31 mouse cellular contexts compared by ENCODE assay signal in genomic region chr17:32201086-32201485, GRCm38 (mm10). TPM values are rescaled to one million over a fixed set of nuclear protein-coding genes. Genes with fewer than 3 reads are reported as not detected.
DNase-seq lines count a peak whose midpoint lies in the region; ATAC-seq and TF ChIP-seq lines count a peak whose summit lies in the region.
"Had no signal": no experiment of that assay in that cellular context is flagged by ENCODE, and none has a peak within 500 bp of the region (broad histone marks: within the 10 kb centered on the region; RNA-seq: fewer than 3 reads in every experiment).

No protein-coding gene starts in this region.

- H3K9me3 ChIP-seq in liver, embryonic 12.5 days (replicated peaks), result no peaks in the 10 kb centered on the region
- no peaks in the 10 kb centered on the region for H3K9me3 ChIP-seq in liver, postnatal 0 days (ENCODE audit: low read length)
- H3K9me3 ChIP-seq: hindbrain, embryonic 10.5 days; kidney, embryonic 15.5 days; limb, embryonic 15.5 days; liver, embryonic 15.5 days; midbrain, embryonic 13.5 days; neural tube, embryonic 13.5 days had no signal

- TF ChIP-seq EP300 in liver, postnatal 0 days (IDR thresholded peaks at IDR 0.05; ENCODE audit: low read depth), result no peak

- 77% methylated on average over 5 of the region's 5 CpGs for WGBS in liver, embryonic 12.5 days (ENCODE audit: insufficient replicate concordance)
- 78% methylated on average over 5 of the region's 5 CpGs for WGBS in liver, postnatal 0 days (ENCODE audit: insufficient replicate concordance)
- 31% methylated on average over 5 of the region's 5 CpGs for WGBS in thymus, adult 2 months

- ATAC-seq in CD4-positive, CD25-positive, alpha-beta regulatory T cell, adult 4 months, result no peak
- 0 out of 2 replicates have a peak, but pooled peaks have one; percentile 14 for ATAC-seq in liver, embryonic 12.5 days
- ATAC-seq in liver, postnatal 0 days, result no peak
- ATAC-seq in megakaryocyte-erythroid progenitor cell, adult 5-6 weeks (replicated peaks; ENCODE audit: low FRiP score, low TSS enrichment, poor library complexity, severe bottlenecking), result no peak
- ATAC-seq: activated CD4-positive, CD25-positive, alpha-beta regulatory T cell, adult 4 months; hindbrain, postnatal 0 days; intestine, postnatal 0 days; lung, postnatal 0 days; midbrain, embryonic 13.5 days had no signal

- no peak for TF ChIP-seq CTCF in liver, postnatal 0 days (IDR thresholded peaks at IDR 0.05; ENCODE audit: low read depth)
- no peak for TF ChIP-seq CTCF in thymus, adult 2 months (IDR thresholded peaks at IDR 0.05; ENCODE audit: borderline replicate concordance, control insufficient read depth, extremely low read depth, insufficient read depth, low read length, poor library complexity)

- TF ChIP-seq POLR2A in thymus, adult 2 months (IDR thresholded peaks at IDR 0.05; ENCODE audit: control insufficient read depth, extremely low read depth, insufficient read depth, low read length, poor library complexity), result no peak

- DNase-seq in CD4-positive, CD25-positive, alpha-beta regulatory T cell, adult 2 months (ENCODE audit: low read depth, low spot score), result peak; percentile 54
- no peak for DNase-seq in liver, postnatal 0 days
- peak; percentile 54 for DNase-seq in thymus, adult 2 months
- peak; percentile 83 for DNase-seq in thymus, postnatal 4 days
- DNase-seq in layer of hippocampus, postnatal 10 days (ENCODE audit: low spot score in 2 of 2), result no peak
- DNase-seq: adrenal gland, adult 8-10 months; cerebellum, postnatal 10 days; heart, postnatal 10 days; kidney, postnatal 4 days; layer of hippocampus, adult 9-11 months; retina, postnatal 1 day; right cerebral cortex, postnatal 25 days; spleen, adult 18-20 months had no signal

- H3K4me2 ChIP-seq in liver, embryonic 12.5 days, result no peak overlapping the region
- H3K4me2 ChIP-seq in liver, postnatal 0 days (ENCODE audit: low read depth, low read length), result no peak overlapping the region
- H3K4me2 ChIP-seq: heart, embryonic 11.5 days; kidney, embryonic 15.5 days; limb, embryonic 15.5 days; liver, embryonic 15.5 days; midbrain, embryonic 13.5 days; neural tube, embryonic 13.5 days had no signal

- no peak overlapping the region for H3K4me3 ChIP-seq in liver, embryonic 12.5 days
- no peak overlapping the region for H3K4me3 ChIP-seq in liver, postnatal 0 days (ENCODE audit: low read depth, low read length)
- no peak overlapping the region for H3K4me3 ChIP-seq in thymus, adult 2 months (ENCODE audit: control insufficient read depth, insufficient read depth, low read length)
- H3K4me3 ChIP-seq: hindbrain, embryonic 10.5 days; kidney, embryonic 15.5 days; left cerebral cortex, adult 2 months; limb, embryonic 15.5 days; liver, embryonic 15.5 days; midbrain, embryonic 13.5 days; neural tube, embryonic 13.5 days had no signal

- no peak overlapping the region for H3K27ac ChIP-seq in liver, embryonic 12.5 days
- H3K27ac ChIP-seq in liver, postnatal 0 days (ENCODE audit: low read depth), result no peak overlapping the region
- peak overlapping the region; percentile 29; the same call in 1 of the 2 replicates for H3K27ac ChIP-seq in thymus, adult 2 months (ENCODE audit: control insufficient read depth, insufficient read depth, low read length)
- H3K27ac ChIP-seq: hindbrain, embryonic 10.5 days; hindbrain, postnatal 0 days; kidney, embryonic 15.5 days; left cerebral cortex, adult 2 months; limb, embryonic 15.5 days; liver, embryonic 15.5 days; midbrain, embryonic 13.5 days; neural tube, embryonic 13.5 days had no signal

- H3K9ac ChIP-seq in liver, embryonic 12.5 days, result no peak overlapping the region
- H3K9ac ChIP-seq in liver, postnatal 0 days (replicated peaks), result no peak overlapping the region
- H3K9ac ChIP-seq: kidney, embryonic 15.5 days; limb, embryonic 15.5 days; liver, embryonic 15.5 days; midbrain, embryonic 13.5 days; neural tube, embryonic 13.5 days had no signal

- no peaks in the 10 kb centered on the region for H3K4me1 ChIP-seq in liver, embryonic 12.5 days
- H3K4me1 ChIP-seq in liver, postnatal 0 days (ENCODE audit: insufficient read depth), result no peaks in the 10 kb centered on the region
- H3K4me1 ChIP-seq in thymus, adult 2 months (replicated peaks; ENCODE audit: control insufficient read depth, insufficient read depth, low read length), result peaks cover 11% of the 10 kb centered on the region; the same call in 1 of the 2 replicates
- H3K4me1 ChIP-seq: hindbrain, embryonic 10.5 days; kidney, embryonic 15.5 days; limb, embryonic 15.5 days; liver, embryonic 15.5 days; midbrain, embryonic 13.5 days; neural tube, embryonic 13.5 days had no signal

- H3K27me3 ChIP-seq in liver, embryonic 12.5 days (replicated peaks), result no peaks in the 10 kb centered on the region
- H3K27me3 ChIP-seq in liver, postnatal 0 days (ENCODE audit: insufficient read depth, low read length), result no peaks in the 10 kb centered on the region
- H3K27me3 ChIP-seq in thymus, adult 2 months (ENCODE audit: control insufficient read depth, insufficient read depth, low read length), result no peaks in the 10 kb centered on the region
- H3K27me3 ChIP-seq: CH12.LX; kidney, embryonic 15.5 days; limb, embryonic 15.5 days; liver, embryonic 15.5 days; midbrain, embryonic 13.5 days; neural tube, embryonic 13.5 days had no signal

- H3K36me3 ChIP-seq in liver, embryonic 12.5 days, result peaks cover 99% of the 10 kb centered on the region
- peaks cover 96% of the 10 kb centered on the region for H3K36me3 ChIP-seq in liver, postnatal 0 days (replicated peaks; ENCODE audit: insufficient read depth, low read length)
- H3K36me3 ChIP-seq in thymus, adult 2 months (ENCODE audit: control insufficient read depth, insufficient read depth, low read length), result peaks cover 82% of the 10 kb centered on the region

RNA-seq across cellular contexts. Expression of gene Ephx3, which starts 11.7 kb away (rescaled TPM):
- under 1 TPM in 1 of 2 experiments, not detected in 1; 0.22 TPM for polyA plus RNA-seq in CD4-positive, CD25-positive, alpha-beta regulatory T cell, adult 4 months (2017; shearing (Covaris generic))
- 0.10 and 0.13 TPM in 2 replicates for polyA plus RNA-seq in liver, embryonic 12.5 days (2016; fragmentation: Nextera tagmentation; extraction: Ambion mirVana)
- polyA plus RNA-seq in liver, postnatal 0 days (2015; fragmentation: Nextera tagmentation; extraction: Ambion mirVana), result not detected in 2 replicates
- 1.9 and 2.0 TPM in 2 replicates for polyA plus RNA-seq in thymus, adult 2 months (2012; rRNA removed)
- total RNA-seq in megakaryocyte-erythroid progenitor cell, adult 5-6 weeks (2014; fragmentation: Nextera tagmentation), result not detected in 2 replicates
- not detected in 2 replicates for total RNA-seq in megakaryocyte-erythroid progenitor cell, adult 5-6 weeks (2017)
- total RNA-seq in layer of hippocampus, postnatal 10 days (2021), result under 1 TPM in 1 of 2 experiments, not detected in 1; 0.14 TPM
- total RNA-seq: granulocyte monocyte progenitor cell, adult 5-6 weeks had no signal
- polyA plus RNA-seq: activated CD4-positive, CD25-positive, alpha-beta regulatory T cell, adult 4 months; embryonic facial prominence, embryonic 11.5 days; heart, embryonic 11.5 days; intestine, postnatal 0 days had no signal

RNA-seq across cellular contexts. Expression of gene Notch3, which starts 34.4 kb away (rescaled TPM):
- under 1 TPM in 1 of 2 experiments, not detected in 1; 0.05 TPM for polyA plus RNA-seq in CD4-positive, CD25-positive, alpha-beta regulatory T cell, adult 4 months (2017; shearing (Covaris generic))
- 1.7 and 2.3 TPM in 2 replicates for polyA plus RNA-seq in liver, embryonic 12.5 days (2016; fragmentation: Nextera tagmentation; extraction: Ambion mirVana)
- 0.20 and 0.26 TPM in 2 replicates for polyA plus RNA-seq in liver, postnatal 0 days (2015; fragmentation: Nextera tagmentation; extraction: Ambion mirVana)
- 63.0 and 72.7 TPM in 2 replicates for polyA plus RNA-seq in thymus, adult 2 months (2012; rRNA removed)
- total RNA-seq in megakaryocyte-erythroid progenitor cell, adult 5-6 weeks (2014; fragmentation: Nextera tagmentation), result not detected in 2 replicates
- 0.04 TPM in 1 of 2 replicates, not detected in the other for total RNA-seq in megakaryocyte-erythroid progenitor cell, adult 5-6 weeks (2017)
- 10 to 100 TPM; 21.0 to 23.7 TPM for total RNA-seq in layer of hippocampus, postnatal 10 days (2021)
- total RNA-seq: granulocyte monocyte progenitor cell, adult 5-6 weeks had no signal
- polyA plus RNA-seq: activated CD4-positive, CD25-positive, alpha-beta regulatory T cell, adult 4 months had no signal

Comparison
In these comparisons a context has a peak if more than half of its experiments do, and no peak if none do; other contexts are left out.
1. DNase-seq: peak in CD4-positive, CD25-positive, alpha-beta regulatory T cell, adult 2 months (single experiment), thymus, adult 2 months (single experiment) and thymus, postnatal 4 days (single experiment); none in liver, postnatal 0 days (single experiment) and layer of hippocampus, postnatal 10 days (0 of 2).
2. RNA of gene Notch3, which starts 34.4 kb away (polyA plus RNA-seq): 63.0 to 72.7 TPM in thymus, adult 2 months; 1.7 to 2.3 TPM in liver, embryonic 12.5 days, 0.20 to 0.26 TPM in liver, postnatal 0 days and 0.05 TPM in CD4-positive, CD25-positive, alpha-beta regulatory T cell, adult 4 months; every median in the first group is over 10 times any median in the second.